8 mouse cellular contexts compared by ENCODE assay signal in the genomic region with DNA sequence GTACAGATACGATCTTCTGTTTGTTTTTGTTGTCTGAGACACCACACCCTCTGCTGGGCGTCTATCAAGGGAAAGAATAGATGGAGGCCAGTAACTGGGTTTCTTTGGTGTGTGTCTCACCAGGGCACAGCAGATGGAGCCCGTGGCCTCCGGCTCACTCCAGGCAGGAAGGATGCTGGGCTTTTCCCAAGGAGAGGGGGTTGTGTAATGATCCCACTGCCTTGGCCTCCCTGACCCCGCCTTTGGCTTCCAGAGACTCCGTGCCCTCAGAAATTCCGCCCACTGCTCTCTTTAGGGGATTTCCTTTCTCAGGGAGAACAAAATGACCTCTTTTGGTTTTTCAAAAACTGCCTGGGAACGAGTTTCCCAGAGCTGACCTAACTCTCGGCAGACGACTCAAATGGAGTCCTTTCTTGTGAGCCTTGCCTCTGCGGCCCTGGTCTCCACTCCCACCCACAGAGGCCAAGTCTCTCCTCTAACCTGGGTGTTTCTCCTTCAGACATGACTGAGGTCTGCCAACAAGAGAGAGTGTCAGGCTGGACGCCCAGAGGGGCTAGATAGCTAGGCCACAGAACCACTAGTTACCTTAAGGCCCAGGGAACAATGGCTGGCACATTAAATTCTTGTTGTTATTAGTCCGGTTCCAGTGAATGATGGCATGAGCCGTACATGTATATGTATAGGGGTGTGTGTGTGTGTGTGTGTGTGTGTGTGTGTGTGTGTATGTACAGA.
DNase-seq lines count a peak whose midpoint lies in the region; ATAC-seq and TF ChIP-seq lines count a peak whose summit lies in the region.

No protein-coding gene starts in this region.

- ATAC-seq in forebrain, embryonic 14.5 days = 0 out of 2 replicates have a peak, but pooled peaks have one; percentile 40
- ATAC-seq in forebrain, embryonic 15.5 days (replicated peaks) = no peak
- peak; percentile 52 for ATAC-seq in heart, embryonic 11.5 days (replicated peaks; ENCODE audit: insufficient number of reproducible peaks, low FRiP score, low TSS enrichment)
- ATAC-seq in kidney, postnatal 0 days (replicated peaks; ENCODE audit: low FRiP score, low read depth) = peak; percentile 77
- ATAC-seq in midbrain, embryonic 13.5 days = peak; percentile 54

- TF ChIP-seq POLR2A in cortical plate, adult 2 months (IDR thresholded peaks at IDR 0.05; ENCODE audit: extremely low read depth, insufficient read depth, low read length) = no peak

- no peaks in the 10 kb centered on the region for H3K9me3 ChIP-seq in forebrain, embryonic 14.5 days (replicated peaks; ENCODE audit: control insufficient read depth, low read length)
- no peaks in the 10 kb centered on the region for H3K9me3 ChIP-seq in forebrain, embryonic 15.5 days
- H3K9me3 ChIP-seq in heart, embryonic 11.5 days (replicated peaks; ENCODE audit: control insufficient read depth, low read length) = no peaks in the 10 kb centered on the region
- H3K9me3 ChIP-seq in kidney, postnatal 0 days (replicated peaks; ENCODE audit: low read length) = no peaks in the 10 kb centered on the region
- no peaks in the 10 kb centered on the region for H3K9me3 ChIP-seq in midbrain, embryonic 13.5 days

- H3K4me1 ChIP-seq in forebrain, embryonic 14.5 days (ENCODE audit: control insufficient read depth, insufficient read depth, low read length) = peaks cover 11% of the 10 kb centered on the region
- peaks cover 31% of the 10 kb centered on the region for H3K4me1 ChIP-seq in forebrain, embryonic 15.5 days
- H3K4me1 ChIP-seq in cortical plate, adult 2 months (ENCODE audit: control insufficient read depth, insufficient read depth, low read length) = no peaks in the 10 kb centered on the region; the same call in none of the 2 replicates
- peaks cover 5% of the 10 kb centered on the region; the same call in 1 of the 2 replicates for H3K4me1 ChIP-seq in heart, embryonic 11.5 days (ENCODE audit: control insufficient read depth, insufficient read depth, low read length)
- H3K4me1 ChIP-seq in kidney, postnatal 0 days (replicated peaks; ENCODE audit: insufficient read depth, low read length) = no peaks in the 10 kb centered on the region
- H3K4me1 ChIP-seq in midbrain, embryonic 13.5 days (replicated peaks) = peaks cover 38% of the 10 kb centered on the region

- no peak overlapping the region for H3K4me3 ChIP-seq in forebrain, embryonic 14.5 days (ENCODE audit: low read depth, low read length)
- no peak overlapping the region for H3K4me3 ChIP-seq in forebrain, embryonic 15.5 days
- no peak overlapping the region for H3K4me3 ChIP-seq in cortical plate, adult 2 months (ENCODE audit: insufficient read depth, low read length)
- no peak overlapping the region for H3K4me3 ChIP-seq in heart, embryonic 11.5 days (ENCODE audit: low read depth, low read length)
- H3K4me3 ChIP-seq in kidney, postnatal 0 days (replicated peaks; ENCODE audit: low read depth, low read length) = no peak overlapping the region
- no peak overlapping the region for H3K4me3 ChIP-seq in midbrain, embryonic 13.5 days (replicated peaks)

- WGBS in forebrain, embryonic 14.5 days = 23% methylated on average over 14 of the region's 14 CpGs
- 26% methylated on average over 14 of the region's 14 CpGs for WGBS in forebrain, embryonic 15.5 days
- 28% methylated on average over 14 of the region's 14 CpGs for WGBS in heart, embryonic 11.5 days (ENCODE audit: insufficient replicate concordance)
- 30% methylated on average over 14 of the region's 14 CpGs for WGBS in kidney, postnatal 0 days
- WGBS in midbrain, embryonic 13.5 days = 15% methylated on average over 14 of the region's 14 CpGs

- H3K27ac ChIP-seq in forebrain, embryonic 14.5 days (ENCODE audit: low read depth, low read length) = no peak overlapping the region
- H3K27ac ChIP-seq in forebrain, embryonic 15.5 days (replicated peaks) = no peak overlapping the region
- H3K27ac ChIP-seq in cortical plate, adult 2 months (ENCODE audit: insufficient read depth, low read length) = no peak overlapping the region
- H3K27ac ChIP-seq in heart, embryonic 11.5 days (ENCODE audit: low read depth, low read length) = no peak overlapping the region
- H3K27ac ChIP-seq in kidney, postnatal 0 days = no peak overlapping the region
- H3K27ac ChIP-seq in midbrain, embryonic 13.5 days = 0 out of 2 replicates have a peak overlapping the region, but pooled peaks have one; percentile 4

- H3K27me3 ChIP-seq in forebrain, embryonic 14.5 days (replicated peaks; ENCODE audit: control insufficient read depth, insufficient read depth, low read length) = peaks cover 4% of the 10 kb centered on the region
- peaks cover 7% of the 10 kb centered on the region; the same call in 1 of the 2 replicates for H3K27me3 ChIP-seq in forebrain, embryonic 15.5 days
- H3K27me3 ChIP-seq in heart, embryonic 11.5 days (ENCODE audit: control insufficient read depth, insufficient read depth, low read length) = no peaks in the 10 kb centered on the region
- H3K27me3 ChIP-seq in kidney, postnatal 0 days (ENCODE audit: insufficient read depth, low read length) = no peaks in the 10 kb centered on the region
- peaks cover 86% of the 10 kb centered on the region for H3K27me3 ChIP-seq in midbrain, embryonic 13.5 days

- no peak overlapping the region for H3K4me2 ChIP-seq in forebrain, embryonic 14.5 days (ENCODE audit: low read length)
- no peak overlapping the region for H3K4me2 ChIP-seq in forebrain, embryonic 15.5 days (replicated peaks)
- no peak overlapping the region for H3K4me2 ChIP-seq in heart, embryonic 11.5 days
- H3K4me2 ChIP-seq in kidney, postnatal 0 days (ENCODE audit: low read length) = 0 out of 2 replicates have a peak overlapping the region, but pooled peaks have one; percentile 1
- no peak overlapping the region for H3K4me2 ChIP-seq in midbrain, embryonic 13.5 days (replicated peaks)

- TF ChIP-seq CTCF in cortical plate, adult 2 months (IDR thresholded peaks at IDR 0.05; ENCODE audit: extremely low read depth, insufficient read depth, low read length) = 0 out of 2 replicates have a peak, but pooled peaks have one; percentile 29
- TF ChIP-seq CTCF in kidney, postnatal 0 days (IDR thresholded peaks at IDR 0.05; ENCODE audit: low read depth) = peak; percentile 75

- no peaks in the 10 kb centered on the region for H3K36me3 ChIP-seq in forebrain, embryonic 14.5 days (ENCODE audit: control insufficient read depth, insufficient read depth, low read length)
- no peaks in the 10 kb centered on the region for H3K36me3 ChIP-seq in forebrain, embryonic 15.5 days
- H3K36me3 ChIP-seq in heart, embryonic 11.5 days (ENCODE audit: control insufficient read depth, insufficient read depth, low read length) = no peaks in the 10 kb centered on the region
- H3K36me3 ChIP-seq in kidney, postnatal 0 days (ENCODE audit: insufficient read depth, low read length) = no peaks in the 10 kb centered on the region
- H3K36me3 ChIP-seq in midbrain, embryonic 13.5 days = no peaks in the 10 kb centered on the region

- DNase-seq in forebrain, embryonic 14.5 days (ENCODE audit: low spot score) = peak; percentile 31
- DNase-seq in kidney, postnatal 0 days (ENCODE audit: low spot score) = peak; percentile 75
- peak; percentile 41 for DNase-seq in urinary bladder, postnatal 25 days (ENCODE audit: low spot score)
- DNase-seq in thymus, postnatal 0 days (ENCODE audit: low spot score) = no peak

- no peak overlapping the region for H3K9ac ChIP-seq in forebrain, embryonic 14.5 days (ENCODE audit: low read length)
- no peak overlapping the region for H3K9ac ChIP-seq in forebrain, embryonic 15.5 days (replicated peaks)
- no peak overlapping the region for H3K9ac ChIP-seq in heart, embryonic 11.5 days (ENCODE audit: low read depth, low read length)
- no peak overlapping the region for H3K9ac ChIP-seq in kidney, postnatal 0 days (ENCODE audit: low read depth, low read length)
- no peak overlapping the region for H3K9ac ChIP-seq in midbrain, embryonic 13.5 days (replicated peaks)
